Mouse (Mus musculus) bone marrow, adult 2 months (tissue): ENCODE data around the gene Hras.

Experiments used
- CTCF ChIP-seq: fragments of 200-500 bp; IDR thresholded peaks from 2 replicates; pipeline ENCODE4 v1.5.1; 2011; ENCODE audit warnings: low read length, control low read depth; ENCODE audit not compliant: control insufficient read depth, insufficient read depth
- POLR2A ChIP-seq: fragments of 200-500 bp; IDR thresholded peaks from 2 replicates; pipeline ENCODE4 v1.6.1; 2011; ENCODE audit warnings: low read depth, mild to moderate bottlenecking, control low read depth, low read length, borderline replicate concordance; ENCODE audit not compliant: control insufficient read depth

GRCm38 (mm10) chr7:141173323-141173850 lies 20.4 kb downstream of the Hras start:
- TF ChIP-seq CTCF (no peak), POLR2A (no peak)
